Mouse (Mus musculus): ENCODE data around the gene Eif3k.

GRCm38 (mm10) chr7:28922606-28923005 is 59.1 kb downstream of the Eif3k start:
- TF ChIP-seq CTCF (IDR thresholded peaks at IDR 0.05; ENCODE audit: borderline replicate concordance, insufficient read depth, low read length) = no peak
- no peak for TF ChIP-seq POLR2A (IDR thresholded peaks at IDR 0.05; ENCODE audit: low read depth, low read length)

Measured in embryonic fibroblast, embryonic 13.5 days (primary cell).